Mouse (Mus musculus) cortical plate, adult 2 months (tissue): ENCODE results near the gene Abcf1. TPM values are rescaled to one million over a fixed set of nuclear protein-coding genes. Genes with fewer than 3 reads are reported as not detected.
"Not testable (repeated sequence)": the region's sequence is repeated elsewhere in the genome, so short reads cannot be mapped to it uniquely, and the experiment has no call there.

ENCODE experiments used
- H3K27ac ChIP-seq: fragments of 200-500 bp; 2 replicates; pipeline ENCODE4 v1.5.1; 2012; ENCODE audit warnings: low read length, control low read depth, inconsistent platforms; ENCODE audit not compliant: insufficient read depth
- H3K4me1 ChIP-seq: fragments of 200-500 bp; 2 replicates; pipeline ENCODE4 v1.6.1; 2011; ENCODE audit warnings: low read length; ENCODE audit not compliant: control insufficient read depth, insufficient read depth
- H3K4me3 ChIP-seq: fragments of 200-500 bp; 2 replicates; pipeline ENCODE4 v1.5.1; 2011; ENCODE audit warnings: mild to moderate bottlenecking, low read length, control low read depth; ENCODE audit not compliant: insufficient read depth
- CTCF ChIP-seq: fragments of 200-500 bp; IDR thresholded peaks from 2 replicates; pipeline ENCODE4 v1.5.1; 2011; ENCODE audit warnings: mild to moderate bottlenecking, control low read depth, low read length; ENCODE audit not compliant: insufficient read depth; ENCODE audit errors: extremely low read depth
- POLR2A ChIP-seq: fragments of 200-500 bp; IDR thresholded peaks from 2 replicates; pipeline ENCODE4 v1.6.1; 2011; ENCODE audit warnings: mild to moderate bottlenecking, low read length, control low read depth; ENCODE audit not compliant: insufficient read depth; ENCODE audit errors: extremely low read depth
- polyA plus RNA-seq: library from polyadenylated mRNA; depleted of rRNA; stranded (reverse); fragments of >200 nt; gene quantifications from 2 replicates; pipeline ENCODE4 v1.2.3, GENCODE M21; 2012

Gene Abcf1
- polyA plus RNA-seq, 1 experiment: 76.4 TPM

DNA sequence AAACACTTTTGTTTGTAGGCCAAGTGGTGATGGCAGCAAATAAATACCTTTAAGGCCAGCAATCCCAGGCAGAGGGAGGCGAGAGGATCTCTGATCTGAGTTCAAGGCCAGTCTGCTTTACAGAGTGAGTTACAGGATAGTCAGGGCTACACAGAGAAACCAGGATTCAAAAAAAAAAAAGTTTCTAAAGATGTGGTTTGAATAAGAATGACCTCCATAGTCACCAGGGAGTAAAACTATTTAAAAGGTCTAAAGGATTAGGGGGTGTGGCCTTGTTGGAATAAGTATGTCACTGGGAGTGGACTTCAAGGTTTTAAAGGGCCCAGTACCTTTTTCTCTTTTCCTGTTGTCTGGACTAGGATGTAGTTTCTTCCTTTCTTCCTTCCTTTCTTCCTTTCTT, 29.6 kb downstream of the Abcf1 start:
- Histone ChIP-seq H3K4me3 (no peak overlapping the region), H3K27ac (no peak overlapping the region), H3K4me1 (no peaks in the 10 kb centered on the region)
- TF ChIP-seq POLR2A (no peak), CTCF (no peak)

DNA sequence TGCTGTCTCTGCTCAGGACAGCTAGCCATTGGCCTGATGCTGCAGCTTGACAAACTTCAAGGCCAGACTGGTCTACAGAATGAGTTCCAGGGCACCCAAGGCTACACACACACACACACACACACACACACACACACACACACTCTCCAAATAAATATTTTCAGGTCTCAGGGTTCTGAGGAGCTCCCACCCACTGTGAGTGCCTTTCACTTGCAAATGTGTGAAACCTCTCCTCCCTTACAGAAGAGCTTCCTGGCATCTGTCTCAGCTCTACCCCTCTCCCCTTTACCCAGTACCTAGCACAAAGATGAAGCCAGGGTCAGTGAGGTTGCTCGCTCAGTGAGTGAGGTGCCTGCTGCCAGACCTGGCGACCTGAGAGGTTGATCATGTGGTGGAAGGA, 30.5 kb downstream of the Abcf1 start:
- no peak overlapping the region for H3K27ac ChIP-seq
- TF ChIP-seq POLR2A (no peak), CTCF (no peak)

DNA sequence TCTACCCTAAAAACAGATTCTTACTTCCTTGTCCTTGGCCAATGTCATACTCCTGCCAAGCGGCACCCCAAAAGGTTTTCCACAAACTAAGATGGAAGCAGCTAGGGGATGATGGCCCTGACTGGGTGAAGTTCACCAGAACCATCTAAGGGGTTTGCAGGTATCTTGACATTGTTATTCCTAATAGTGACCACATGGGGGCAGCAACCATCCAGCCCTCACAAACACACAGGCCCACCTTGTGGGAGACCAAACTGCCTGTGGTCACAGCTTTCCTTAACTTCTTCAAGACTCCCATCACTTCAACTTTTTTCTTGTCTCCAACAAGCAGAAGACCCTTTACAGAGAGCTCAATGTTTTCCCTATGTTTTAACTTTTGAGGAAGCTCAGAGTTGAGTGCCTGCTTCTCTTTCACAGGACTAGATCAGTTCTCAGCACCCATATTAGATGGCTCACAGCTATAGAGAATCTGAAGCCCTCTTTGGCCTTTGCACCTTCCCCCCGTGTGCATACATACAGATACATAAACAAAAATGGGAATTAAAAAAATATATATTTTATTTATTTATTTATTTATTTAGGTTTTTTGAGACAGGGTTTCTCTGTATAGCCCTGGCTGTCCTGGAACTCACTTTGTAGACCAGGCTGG, 31.7 kb downstream of the Abcf1 start:
- Histone ChIP-seq H3K4me3 (no peak overlapping the region), H3K4me1 (no peaks in the 10 kb centered on the region), H3K27ac (no peak overlapping the region)
- no peak for TF ChIP-seq POLR2A
- TF ChIP-seq CTCF: peak; percentile 79

More for the DNA sequence above, 30.5 kb downstream of the Abcf1 start:
- H3K4me1 ChIP-seq: no peaks in the 10 kb centered on the region
- H3K4me3 ChIP-seq: no peak overlapping the region

DNA sequence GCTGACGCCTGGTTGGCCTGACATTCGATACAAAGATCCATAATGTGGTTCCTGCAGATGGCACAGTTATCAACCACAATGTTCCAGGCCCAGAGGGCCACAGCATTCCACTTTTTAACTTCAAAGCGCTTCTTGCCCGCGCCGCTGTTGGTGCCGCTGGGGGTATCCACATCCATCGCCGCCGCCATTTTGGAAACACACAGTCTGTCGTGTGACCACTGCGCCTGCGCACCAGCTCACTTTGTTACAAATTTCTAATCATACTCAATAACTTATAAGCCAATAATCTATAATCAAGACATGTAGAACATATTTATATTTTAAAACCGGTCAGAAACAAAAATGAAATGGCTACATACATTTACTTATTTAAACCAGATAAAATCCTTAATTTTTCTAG, 33.8 kb downstream of the Abcf1 start:
- not testable (repeated sequence) for H3K4me3 ChIP-seq, H3K4me1 ChIP-seq, H3K27ac ChIP-seq

DNA sequence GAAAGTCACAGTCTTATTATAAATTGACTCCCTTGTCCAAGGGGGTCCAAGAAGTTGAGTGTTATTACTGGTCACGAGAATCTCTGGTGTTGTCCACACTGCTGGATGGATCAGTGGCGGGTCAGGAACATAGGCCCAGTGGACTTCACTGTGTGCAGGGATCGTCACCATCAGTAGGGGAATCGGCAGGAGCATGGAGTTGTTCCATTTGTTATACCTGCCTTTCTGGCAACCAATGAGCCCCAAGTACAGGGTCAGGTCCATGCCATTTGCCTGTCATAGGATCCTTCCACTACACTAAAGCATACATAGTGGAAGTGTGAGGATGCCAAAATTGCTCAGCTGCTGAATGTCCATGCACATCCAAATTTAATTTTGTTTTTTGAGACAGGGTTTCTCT, 37.0 kb downstream of the Abcf1 start:
- TF ChIP-seq CTCF (no peak), POLR2A (no peak)

DNA sequence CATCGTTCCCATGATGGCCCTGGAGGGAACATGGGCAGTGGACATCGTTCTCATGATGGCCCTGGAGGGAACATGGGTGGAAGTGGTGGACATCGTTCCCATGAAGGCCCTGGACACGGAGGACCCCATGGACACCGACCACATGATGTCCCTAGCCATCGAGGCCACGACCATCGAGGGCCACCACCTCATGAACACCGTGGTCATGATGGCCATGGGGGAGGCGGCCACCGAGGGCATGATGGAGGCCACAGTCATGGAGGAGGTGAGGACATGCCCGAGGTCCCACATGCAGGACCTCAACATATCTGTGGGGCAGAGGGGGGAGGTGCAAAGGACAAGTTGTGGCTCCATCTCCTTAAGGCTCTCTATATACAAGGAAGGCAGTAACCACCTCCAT, 38.9 kb downstream of the Abcf1 start:
- TF ChIP-seq POLR2A (no peak), CTCF (no peak)
- Histone ChIP-seq H3K4me3 (no peak overlapping the region), H3K27ac (no peak overlapping the region), H3K4me1 (no peaks in the 10 kb centered on the region)

More for the DNA sequence above, 37.0 kb downstream of the Abcf1 start:
- Histone ChIP-seq H3K4me3 (no peak overlapping the region), H3K4me1 (no peaks in the 10 kb centered on the region), H3K27ac (no peak overlapping the region)

DNA sequence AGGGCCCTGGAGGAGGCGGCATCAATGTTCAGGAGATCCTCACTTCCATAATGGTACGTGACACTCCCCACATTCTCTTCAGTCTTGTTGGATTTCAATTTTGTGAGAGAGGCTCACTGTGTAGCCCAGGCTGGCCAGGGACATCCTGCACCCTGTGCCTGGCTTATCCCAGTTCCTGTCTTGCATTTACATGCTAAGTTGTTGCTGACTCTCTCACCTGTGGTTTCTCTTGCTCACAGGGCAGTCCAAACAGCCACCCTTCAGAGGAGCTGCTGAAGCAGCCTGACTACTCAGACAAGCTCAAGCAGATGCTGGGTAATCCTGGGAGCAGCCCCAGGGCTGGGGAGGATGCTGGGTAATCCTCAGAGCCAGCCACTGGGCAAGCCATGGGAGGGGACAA, 40.0 kb downstream of the Abcf1 start:
- H3K27ac ChIP-seq: no peak overlapping the region
- no peak overlapping the region for H3K4me3 ChIP-seq
- TF ChIP-seq POLR2A (no peak), CTCF (no peak)
- H3K4me1 ChIP-seq: no peaks in the 10 kb centered on the region

DNA sequence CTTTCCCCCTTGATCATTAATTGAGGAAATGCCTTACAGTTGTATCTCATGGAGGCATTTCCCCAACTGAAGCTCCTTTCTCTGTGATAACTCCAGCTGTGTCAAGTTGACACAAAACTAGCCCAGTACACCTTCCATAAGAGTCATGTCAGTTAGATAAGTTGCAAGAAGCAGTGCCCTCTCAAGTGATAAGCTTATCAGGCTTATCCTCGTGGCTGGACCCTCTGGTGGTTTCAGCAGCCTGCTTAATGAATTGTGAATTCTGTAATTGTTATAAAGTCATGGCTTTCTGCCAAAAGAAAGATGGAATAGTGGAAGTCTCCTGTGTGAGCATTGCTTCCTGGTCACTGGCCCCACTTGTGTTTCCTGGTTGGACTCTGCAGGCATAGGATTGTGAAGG, 42.1 kb downstream of the Abcf1 start:
- TF ChIP-seq POLR2A (no peak), CTCF (no peak)
- Histone ChIP-seq H3K4me1 (no peaks in the 10 kb centered on the region; the same call in 1 of the 2 replicates), H3K4me3 (no peak overlapping the region), H3K27ac (no peak overlapping the region)

DNA sequence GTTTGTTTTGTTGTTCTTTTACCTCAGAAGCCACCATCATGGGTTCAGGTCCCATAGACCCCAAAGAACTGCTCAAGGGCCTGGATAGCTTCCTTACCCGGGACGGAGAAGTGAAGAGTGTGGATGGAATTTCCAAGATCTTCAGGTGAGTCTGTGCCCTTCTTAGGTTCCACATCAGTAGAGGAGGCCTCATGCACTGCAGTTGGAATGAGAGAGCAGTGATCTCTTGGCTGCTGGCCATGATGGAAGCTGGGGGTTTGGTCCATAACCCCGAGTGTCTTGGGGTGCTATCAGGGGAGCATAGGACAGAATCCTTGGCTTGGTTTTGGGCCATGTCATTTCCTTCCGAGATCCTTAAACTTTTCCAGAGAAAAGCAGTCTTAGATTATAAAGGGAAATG, 46.3 kb downstream of the Abcf1 start:
- H3K27ac ChIP-seq: no peak overlapping the region
- peaks cover 7% of the 10 kb centered on the region; the same call in 1 of the 2 replicates for H3K4me1 ChIP-seq
- no peak for TF ChIP-seq POLR2A
- no peak for TF ChIP-seq CTCF
- H3K4me3 ChIP-seq: no peak overlapping the region

DNA sequence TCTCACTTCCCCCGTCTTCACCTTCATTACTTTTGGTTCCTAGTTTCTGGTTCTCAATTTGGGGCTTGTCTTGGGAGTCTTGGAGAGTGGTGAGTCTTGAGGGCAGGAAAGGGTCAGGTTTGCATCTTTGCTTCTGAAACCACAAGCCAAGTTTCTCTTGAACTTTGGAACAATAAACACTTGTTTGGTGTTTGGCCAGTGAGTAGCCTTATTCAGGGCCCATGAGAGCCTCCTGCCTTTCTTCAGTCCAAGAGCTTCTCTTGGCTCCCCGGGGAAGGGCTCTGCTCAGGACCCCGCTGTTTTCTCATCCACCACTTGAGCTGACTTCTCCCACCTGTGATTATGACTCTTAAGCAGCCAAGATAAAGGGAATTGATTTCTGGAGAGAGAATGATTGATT, 47.0 kb downstream of the Abcf1 start:
- H3K27ac ChIP-seq: no peak overlapping the region
- TF ChIP-seq CTCF (no peak), POLR2A (no peak)
- peaks cover 7% of the 10 kb centered on the region; the same call in 1 of the 2 replicates for H3K4me1 ChIP-seq
- H3K4me3 ChIP-seq: no peak overlapping the region

DNA sequence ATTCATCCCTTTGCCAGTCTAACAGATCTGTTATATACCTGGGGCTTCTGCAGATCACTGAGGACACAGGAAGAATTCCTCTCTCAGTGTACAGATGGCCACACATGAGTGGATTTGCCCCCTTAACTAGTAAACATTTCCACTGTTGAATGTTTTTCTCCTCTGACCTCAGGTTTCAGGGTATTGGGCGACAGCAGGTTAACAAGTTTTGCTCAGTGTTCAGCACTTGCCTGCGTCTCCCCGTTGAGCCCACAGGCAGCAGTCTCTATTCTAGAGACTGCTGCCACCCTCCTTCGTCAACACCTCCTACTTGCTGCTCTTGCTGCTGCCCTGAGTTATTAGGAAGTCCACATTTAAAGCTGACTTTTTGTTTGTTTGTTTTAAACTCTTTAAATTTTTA, 47.9 kb downstream of the Abcf1 start:
- TF ChIP-seq CTCF (no peak), POLR2A (no peak)
- H3K27ac ChIP-seq: no peak overlapping the region

More for the DNA sequence above, 47.9 kb downstream of the Abcf1 start:
- no peak overlapping the region for H3K4me3 ChIP-seq
- H3K4me1 ChIP-seq: peaks cover 7% of the 10 kb centered on the region; the same call in 1 of the 2 replicates
